Mouse (Mus musculus) c-Kit-positive CD71-negative TER-119-negative erythroid progenitor cells, embryonic 14.5 days (primary cell): ENCODE data around the gene Abhd12.
"Not testable (repeated sequence)": the region's sequence is repeated elsewhere in the genome, so short reads cannot be mapped to it uniquely, and the experiment has no call there.

Experiments
- DNase-seq: peaks from one replicate; pipeline ENCODE4 v3.0.0-alpha.2; 2013; ENCODE audit warnings: low read depth

Abhd12 gene

DNA sequence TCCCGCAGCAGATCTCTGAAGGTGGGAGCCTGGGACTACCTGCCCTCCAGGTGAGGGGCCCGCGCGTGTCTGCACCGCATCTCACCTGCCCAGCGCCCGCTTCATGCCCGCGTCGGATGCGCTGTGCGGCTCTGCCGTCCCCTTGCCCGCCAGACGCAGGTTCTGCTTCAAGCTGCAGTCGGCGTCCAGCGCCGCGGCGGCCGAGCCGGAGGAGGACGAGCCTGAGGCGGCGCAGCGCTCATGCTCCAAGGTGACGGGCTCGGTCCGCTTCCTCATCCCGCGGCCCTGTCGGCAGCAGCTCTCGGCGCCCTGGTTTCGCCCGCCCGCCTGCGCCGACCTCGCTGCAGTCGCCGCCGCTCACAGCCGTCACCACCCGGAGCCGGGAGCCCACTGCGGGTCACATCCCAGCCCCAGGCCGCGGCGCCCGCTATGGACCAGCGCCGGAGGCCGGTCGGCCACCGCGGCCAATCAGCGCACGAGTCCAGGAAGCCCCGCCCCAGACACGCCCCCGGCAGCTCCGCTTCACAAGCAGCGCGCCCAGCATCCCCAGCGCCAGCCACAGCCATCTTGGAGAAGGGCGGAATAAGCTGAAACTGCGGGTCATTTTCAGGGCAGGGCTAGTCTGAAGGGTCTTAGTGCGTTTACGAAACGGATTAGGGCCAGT, at the start of gene Abhd12:
Abhd12 (minus strand) TSS at position 470 of the 664 bp plus-strand sequence.
- peak; percentile 93 for DNase-seq

DNA sequence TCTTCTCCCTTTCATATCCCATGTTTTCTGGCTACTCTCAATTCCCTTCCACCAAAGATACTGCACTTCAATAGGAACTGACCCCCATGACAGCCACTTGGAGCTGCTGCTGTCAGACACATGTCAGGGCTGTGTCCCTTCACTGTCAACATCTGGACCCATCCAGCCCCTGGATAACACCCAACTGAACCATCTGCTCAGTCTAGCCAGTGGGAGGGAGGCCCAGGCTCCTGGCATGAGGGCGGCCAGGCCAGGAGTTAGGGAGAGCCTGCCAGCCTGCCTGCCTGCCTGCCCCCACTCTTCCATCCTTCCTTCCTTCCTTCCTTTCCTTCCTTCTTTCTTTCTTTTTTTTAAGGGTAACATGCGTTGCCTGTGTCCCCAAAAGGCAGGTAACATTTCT, 46.7 kb upstream of the Abhd12 start:
- no peak for DNase-seq

DNA sequence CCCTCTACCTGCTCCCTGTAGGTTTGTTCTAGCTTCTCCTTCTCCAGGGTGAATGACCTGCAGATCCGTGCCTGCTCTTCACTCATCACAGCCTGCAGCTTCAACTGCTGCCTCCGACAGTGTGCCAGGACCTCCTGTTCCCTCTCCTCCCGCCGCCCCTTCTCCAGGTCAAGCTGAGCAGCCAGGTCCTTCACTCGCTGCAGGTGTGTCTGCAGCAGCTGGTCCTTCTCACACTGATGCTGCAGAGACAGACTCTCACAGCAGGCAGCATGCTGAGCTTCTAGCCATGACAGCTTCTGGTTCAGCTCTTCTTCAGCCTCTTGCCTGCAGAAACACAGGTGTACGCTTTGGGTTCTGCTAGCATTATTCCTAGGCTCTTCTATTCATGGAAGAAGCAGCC, 45.5 kb upstream of the Abhd12 start:
- DNase-seq = no peak

DNA sequence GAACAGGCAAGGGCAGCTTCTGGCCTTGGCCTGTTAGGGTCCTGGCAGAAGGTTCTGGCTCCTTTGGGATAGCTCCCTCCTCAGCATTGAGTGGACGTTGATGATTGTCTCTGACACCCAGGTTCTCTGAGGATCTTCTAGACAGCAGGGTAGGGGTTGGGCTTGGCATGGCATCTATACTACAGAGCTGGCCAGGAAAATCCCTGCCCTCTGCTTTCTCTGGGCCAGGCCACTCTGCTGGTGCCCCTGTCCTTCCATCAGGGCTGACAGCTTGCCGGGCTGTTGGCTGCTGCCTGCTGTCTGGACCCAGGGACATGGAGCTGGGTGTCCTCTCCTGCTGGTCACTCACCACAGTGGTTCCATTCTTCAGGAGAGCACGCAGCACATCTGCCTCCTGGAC, 45.1 kb upstream of the Abhd12 start:
- no peak for DNase-seq

DNA sequence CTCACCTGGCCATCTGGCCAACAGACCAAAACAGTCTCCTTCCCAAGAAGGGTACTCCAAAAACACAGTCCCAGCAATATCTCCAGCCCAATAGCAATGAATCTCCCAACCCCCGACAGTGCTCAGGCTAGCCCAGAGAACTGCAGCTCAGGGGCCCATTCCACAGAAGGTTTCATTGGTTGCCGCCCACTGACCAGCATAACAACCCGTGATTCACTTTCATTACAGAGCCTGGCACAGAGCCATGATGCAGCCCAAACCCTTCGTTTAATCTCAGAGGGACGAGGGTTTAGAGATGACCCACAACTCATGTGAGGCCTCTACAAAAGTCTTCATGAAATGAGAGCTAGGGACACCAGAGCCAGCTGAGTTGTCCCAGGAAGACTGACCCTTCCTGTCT, 44.2 kb upstream of the Abhd12 start:
- DNase-seq = no peak

DNA sequence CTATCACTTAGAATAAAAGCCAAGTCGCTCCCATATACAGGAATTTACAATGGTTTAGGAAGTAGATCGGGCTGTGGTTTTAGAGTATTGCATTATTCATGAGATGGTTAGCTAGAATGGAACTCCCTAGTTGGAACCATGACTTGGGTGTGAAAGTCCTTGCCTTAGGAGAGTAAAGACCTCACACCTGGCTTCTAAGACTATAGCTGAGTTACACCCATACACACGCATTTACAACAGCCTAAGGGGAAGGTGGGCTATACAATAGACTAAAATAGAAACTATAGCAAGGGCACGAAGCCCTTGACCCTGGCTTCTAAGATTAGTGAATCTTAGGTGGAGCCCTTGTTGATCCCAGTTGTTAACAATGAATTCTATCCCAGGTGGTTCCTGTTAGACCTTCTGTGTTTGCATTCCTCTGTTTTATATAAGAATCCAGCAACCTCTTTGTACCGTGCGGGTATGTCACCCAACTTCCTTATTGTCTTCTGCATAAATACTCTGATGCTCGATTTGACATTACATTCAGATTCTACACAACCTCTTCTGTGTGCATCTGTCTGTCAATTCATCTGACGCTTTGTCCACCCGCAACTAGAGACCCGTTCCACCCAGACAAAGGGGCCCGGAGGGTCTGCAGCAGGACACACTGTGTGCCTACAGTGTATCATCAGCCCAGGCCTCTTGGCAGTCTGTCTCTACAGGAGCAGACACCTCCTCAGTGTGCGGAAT, 43.5 kb upstream of the Abhd12 start:
- DNase-seq = not testable (repeated sequence)

DNA sequence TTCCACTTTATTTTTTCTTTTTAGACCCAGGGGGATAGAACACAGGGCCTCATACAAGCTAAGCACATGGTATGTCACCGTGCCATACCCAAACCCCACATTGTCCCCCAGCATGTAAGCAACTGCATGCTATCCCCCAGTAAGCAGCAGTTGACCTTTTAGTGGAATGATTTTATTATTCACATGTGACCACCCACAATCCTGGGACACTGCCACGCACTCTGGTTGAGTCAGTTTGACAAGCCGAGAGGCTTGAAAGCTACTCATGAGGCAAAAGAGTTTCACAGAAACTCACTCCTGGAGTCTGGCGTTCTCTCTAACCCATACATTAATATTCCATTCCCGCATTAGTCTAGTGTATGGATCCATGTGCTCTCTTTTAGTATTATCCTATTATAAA, 42.8 kb upstream of the Abhd12 start:
- not testable (repeated sequence) for DNase-seq

DNA sequence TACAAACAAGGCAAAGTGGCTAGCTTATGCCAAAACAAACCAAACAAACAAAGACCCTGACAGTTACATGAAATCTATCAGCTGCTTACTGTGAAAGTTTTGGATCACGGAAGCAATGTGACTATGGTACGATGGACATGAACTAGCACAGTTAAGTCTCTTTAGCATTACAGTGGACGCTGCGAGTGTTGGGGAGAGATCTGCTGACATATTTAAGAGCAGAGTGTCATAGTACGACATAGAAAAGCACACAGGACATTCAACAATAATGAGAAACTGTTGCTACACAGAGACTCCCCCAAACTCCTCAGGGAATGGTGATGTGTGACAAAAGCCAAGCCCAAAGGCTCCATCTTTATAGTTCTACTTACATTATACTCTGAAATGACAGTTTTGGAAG, 39.5 kb upstream of the Abhd12 start:
- DNase-seq = no peak

DNA sequence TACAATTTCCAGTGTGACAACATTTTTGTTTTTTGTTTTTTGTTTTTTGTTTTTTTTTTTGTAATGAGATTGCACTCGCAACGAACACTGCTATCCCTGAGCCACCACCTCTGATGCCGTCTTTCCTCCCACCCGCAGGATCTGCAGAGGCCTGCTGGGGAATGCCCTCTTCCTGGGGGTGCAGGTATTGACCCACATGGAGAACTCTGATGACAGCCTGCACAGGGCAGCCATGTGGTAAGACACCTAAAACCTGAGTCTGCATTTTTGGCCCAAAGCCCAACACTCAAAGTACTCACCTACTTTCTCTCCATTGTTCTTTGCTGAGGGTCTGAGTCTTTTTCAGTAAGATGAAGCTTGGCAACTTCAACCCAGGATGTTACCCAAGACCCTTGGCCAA, 30.1 kb upstream of the Abhd12 start:
- DNase-seq = no peak

DNA sequence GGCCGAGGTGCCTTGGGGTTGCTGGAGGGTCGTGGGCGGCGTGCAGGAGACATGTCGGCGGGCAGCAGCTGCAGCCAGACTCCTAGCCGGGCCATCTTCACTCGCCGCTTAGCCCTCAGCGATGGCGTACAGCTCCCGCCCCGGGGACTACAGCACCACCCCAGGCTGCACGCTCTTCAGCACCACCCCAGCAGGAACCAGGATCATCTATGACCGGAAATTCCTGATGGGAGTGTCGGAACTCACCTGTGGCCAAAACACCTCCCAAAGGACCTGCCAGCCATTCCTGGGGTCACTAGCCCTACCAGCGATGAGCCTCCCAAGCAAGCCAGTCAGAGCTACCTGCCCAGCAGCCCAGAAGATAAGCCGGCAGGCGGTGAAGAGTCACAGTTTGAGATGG, 28.9 kb upstream of the Abhd12 start:
- DNase-seq = no peak

DNA sequence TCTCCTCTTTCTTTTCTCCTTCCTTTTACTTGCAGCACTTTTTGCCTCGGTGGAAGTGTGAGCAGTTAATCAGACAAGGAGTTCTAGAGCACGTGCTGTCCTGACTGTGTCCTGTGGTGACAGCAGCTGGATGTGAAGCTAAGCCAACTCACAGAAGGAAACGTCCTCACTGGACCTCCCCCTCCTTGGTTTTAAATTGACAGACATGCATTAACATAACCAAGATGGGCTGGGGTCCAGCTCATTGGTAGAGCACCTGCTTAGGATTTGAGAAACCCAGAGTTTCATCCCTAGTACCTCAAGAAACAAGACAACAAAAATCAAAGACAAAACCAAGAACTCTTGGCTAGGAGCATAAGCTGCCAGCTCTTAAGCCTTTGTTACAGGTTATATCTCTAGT, 26.3 kb upstream of the Abhd12 start:
- no peak for DNase-seq

DNA sequence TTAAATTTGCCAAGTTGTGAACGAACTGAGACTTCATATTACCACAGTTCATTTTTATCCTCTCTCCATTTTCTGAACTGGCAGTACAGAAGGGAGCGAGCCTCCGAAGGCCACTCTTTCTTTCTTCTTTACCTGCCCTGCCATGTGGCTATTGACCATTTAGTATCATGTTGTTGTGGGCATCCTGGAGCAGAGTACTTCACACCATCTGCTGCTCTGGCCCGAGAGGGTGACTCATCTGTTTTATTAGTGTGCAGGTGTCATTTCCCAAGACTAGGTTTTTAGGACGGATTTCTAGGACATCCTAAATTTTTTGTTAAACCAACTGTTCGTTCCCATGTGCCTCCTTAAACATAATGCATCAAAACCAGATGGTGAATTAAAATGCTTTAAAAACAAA, 24.6 kb upstream of the Abhd12 start:
- DNase-seq = no peak

DNA sequence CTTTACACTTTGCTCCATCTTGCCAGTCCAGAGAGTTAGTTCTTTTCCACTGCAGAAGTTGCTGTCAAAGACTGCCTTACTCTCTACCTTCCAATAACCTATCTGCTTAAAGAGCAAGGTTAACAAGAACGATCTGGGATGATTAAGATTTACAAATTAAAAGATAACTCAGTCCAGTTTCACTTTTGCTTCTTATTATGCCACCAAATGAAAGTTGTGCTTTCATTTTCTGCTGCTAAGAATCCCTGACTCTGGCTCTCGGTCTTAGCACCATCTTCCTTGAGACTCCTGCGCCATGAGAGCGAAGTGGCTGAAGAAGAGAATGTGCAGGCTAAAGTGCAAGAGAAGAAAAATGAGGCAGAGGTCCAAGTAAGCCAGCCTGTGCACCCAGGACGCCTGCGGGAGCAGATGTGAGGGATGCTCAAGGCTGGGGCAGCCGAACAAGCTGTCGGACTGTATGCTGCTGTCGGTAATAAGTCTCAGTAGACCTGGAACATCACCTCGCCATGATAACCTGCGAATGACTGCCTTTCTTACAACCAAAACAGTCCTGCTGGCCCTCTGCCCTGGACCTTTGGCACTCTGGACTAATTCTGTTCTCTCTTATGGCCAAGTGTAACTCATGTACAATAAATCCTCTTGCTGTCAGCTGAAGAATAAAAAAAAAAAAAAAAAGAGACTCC, 22.6 kb upstream of the Abhd12 start:
- no peak for DNase-seq

DNA sequence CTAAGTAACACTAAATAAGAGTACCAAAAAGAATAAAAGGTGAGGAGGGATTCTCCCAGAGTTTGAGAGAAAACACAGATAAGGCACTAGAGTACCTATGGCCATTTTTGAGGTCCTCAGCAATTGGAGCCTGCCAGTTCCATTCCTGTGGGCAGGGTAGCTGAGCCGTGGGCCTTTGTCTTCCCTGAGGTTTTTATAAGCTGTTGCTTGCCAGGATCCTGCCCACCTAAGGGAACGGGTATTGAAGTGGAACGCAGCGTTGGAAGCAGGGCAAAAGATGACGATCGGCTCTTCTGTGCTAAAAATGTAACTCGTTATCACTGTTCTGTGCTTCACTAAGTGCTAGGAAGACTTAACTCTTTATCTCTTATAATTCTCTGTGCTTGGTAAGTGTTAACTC, 19.0 kb upstream of the Abhd12 start:
- DNase-seq = no peak

DNA sequence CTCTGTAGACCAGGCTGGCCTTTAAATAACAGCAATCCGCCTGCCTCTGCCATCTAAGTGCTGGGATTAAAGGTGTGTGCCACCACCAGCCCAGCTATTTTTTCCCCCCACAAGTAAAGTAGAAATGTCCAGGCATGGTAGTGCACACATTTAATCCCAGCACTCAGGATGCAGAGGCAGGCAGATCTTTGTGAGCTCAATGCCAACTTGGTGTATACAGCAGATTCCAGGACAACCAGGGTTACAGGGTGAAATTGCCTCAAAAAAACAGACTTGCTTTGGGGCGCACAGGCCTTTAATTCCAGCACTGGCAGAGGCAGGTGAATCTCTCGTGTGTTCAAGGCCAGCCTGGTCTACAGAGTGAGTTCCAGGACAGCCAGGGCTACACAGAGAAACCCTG, 18.5 kb upstream of the Abhd12 start:
- no peak for DNase-seq

DNA sequence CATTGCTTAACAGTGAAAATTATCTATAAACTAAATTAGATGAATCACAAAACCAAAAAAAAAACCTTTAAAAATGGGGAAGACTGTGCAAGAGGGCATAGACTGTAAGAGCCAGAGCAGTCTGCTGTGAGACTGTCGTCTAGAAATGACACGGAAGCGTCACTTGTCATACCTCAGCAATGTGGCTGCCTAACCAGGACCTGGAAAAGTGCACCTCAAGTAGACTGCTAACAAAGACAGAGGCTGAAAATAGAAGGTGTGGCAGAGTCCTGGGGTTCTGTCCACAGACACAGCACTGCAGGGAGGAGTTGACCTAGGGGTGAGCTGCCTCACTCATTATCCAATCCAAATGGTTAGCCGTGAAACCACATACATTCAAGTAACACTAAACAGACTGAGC, 17.6 kb upstream of the Abhd12 start:
- no peak for DNase-seq

DNA sequence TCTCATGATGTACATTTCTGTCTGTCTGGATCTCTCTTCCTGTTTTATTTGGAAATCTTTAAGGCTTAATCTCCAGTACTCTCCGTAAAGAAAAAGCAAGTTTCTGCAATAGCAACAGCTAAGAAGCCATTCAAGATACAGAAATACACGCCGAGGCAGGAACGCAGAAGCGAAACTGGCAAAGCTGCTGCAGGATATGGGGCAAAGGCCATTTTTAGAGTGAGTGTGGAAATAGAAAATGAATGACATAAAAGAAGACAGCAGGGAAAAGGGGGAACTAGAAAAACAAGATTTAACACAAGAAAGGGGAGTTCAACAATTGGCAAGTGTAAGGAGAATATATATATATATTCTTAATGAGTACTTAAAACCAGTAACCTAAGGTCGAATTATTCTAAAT, 17.2 kb upstream of the Abhd12 start:
- peak; percentile 13 for DNase-seq

DNA sequence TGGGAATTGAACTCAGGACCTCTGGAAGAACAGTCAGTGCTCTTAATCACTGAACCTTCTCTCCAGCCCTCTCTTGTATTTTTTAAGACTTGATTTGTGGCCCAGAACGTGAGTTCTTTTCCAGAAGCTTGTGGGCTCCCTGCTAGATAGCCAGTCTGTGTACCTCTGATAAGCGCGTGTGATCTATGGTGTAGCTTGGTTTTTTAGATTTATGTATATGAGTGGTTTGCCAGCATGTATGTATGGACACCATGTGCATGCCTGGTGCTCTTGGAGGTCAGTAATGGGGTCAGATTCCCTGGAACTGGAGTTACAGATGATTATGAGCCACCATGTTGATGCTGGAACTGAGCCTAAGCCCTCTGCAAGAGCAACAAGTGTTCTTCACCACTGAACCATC, 16.0 kb upstream of the Abhd12 start:
- no peak for DNase-seq

DNA sequence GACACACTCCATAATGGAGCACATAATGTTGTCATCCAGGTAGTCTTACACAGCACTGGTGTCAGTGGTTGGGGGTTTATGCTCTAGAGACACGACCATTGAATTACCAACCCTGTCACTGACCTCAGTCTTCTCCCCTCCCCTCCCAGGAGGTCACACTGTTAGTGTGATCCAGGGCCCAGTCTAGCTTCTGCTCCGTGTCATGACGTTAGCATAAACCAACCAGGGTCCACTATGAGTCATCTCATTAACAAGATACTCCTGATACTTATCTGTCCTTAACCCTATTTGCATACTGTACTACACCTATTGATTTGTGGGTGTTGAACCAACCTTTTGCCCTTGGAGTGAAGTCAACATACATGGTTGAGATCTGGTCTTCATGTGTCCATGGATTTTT, 14.2 kb upstream of the Abhd12 start:
- DNase-seq = no peak

DNA sequence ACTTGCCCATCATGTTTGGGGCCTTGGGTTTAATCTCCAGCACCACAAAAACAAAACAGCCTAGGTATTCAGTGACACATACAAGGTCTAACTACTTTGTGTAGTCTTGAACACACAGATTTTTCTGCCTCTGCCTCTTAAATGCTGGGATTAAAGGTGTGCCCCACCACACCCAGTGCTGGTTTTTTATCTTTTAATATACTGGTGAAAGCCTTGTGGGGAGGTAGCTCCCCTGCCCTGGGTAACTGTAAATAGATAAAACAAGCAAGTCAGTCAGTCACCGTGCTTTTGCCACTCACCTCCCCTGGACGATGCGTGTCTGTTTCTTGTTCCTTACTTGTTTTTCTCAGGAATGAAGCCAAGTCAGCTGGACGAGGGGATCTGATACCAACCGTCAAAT, 11.2 kb upstream of the Abhd12 start:
- DNase-seq = no peak

DNA sequence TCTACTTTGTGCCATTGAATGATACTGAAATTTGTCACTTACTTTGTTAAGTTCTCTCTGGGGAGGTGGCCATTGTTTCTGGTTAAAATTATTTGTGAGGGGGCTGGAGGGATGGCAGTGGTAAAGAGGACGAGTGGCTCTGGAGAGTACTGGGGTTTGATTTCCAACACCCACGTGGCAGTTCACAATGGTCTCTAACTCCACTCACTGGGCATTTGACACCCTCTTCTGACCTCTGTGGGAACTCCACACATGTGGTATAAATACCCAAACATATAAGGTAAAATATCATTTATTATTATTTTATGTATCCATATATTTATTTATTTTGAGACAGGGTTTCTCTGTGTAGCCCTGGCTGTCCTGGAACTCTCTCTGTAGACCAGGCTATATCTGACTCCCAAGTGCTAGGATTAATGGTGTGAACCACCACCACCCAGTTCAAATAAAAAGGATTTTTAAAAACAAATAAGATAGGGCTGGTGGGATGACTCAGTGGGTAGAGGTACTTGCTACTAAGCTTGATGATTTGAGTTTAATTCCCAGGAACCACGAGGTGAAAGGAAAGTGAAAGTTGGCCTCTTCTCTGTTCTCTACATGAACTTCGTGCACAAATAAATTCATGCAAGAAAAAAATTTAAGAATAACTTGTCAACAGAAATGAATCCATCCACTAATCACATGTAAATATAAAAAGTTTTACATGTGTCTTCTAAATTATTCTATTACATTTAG, 10.4 kb upstream of the Abhd12 start:
- DNase-seq = no peak

DNA sequence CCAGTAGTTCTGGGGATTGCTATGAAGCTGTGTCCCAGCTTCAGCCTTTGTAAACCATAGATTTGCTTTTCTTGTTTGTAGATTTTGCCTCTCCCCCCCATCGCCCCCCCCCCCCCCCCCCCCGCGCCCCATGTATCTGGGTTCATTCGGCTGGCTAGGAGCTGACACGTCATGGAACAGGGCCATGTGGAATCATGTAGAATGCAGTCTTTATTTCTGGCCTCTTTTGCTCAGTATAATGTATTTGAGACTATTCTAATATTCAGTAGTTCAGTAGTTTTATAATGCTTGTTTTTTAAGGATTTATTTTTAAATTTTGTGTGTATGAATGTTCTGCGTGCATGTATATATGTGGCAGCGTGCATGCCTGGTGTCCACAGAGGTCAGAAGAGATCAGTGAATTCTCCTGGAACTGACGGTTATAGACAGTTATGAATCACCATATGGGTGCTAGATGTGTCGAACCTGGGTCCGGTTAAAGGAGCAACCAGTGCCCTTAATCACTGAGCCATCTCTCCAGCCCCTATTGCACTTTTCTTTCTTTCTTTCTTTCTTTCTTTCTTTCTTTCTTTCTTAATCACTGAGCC, 5.8 kb upstream of the Abhd12 start:
- no peak for DNase-seq
